Mouse (Mus musculus) forebrain, embryonic 12.5 days (tissue): Measurements from ENCODE around the gene Nup133. TPM values are rescaled to one million over a fixed set of nuclear protein-coding genes. Genes with fewer than 3 reads are reported as not detected.

Experiments used
- ATAC-seq: fragments of 200-750 bp; cut with Nextera tagmentation; 2 replicates; pipeline ENCODE4 v1.8.0; 2017; ENCODE audit warnings: moderate TSS enrichment; ENCODE audit not compliant: low FRiP score
- H3K27ac ChIP-seq: fragments of 300-500 bp; sonication (generic); 2 replicates; pipeline ENCODE4 v1.5.1; 2016; ENCODE audit warnings: mild to moderate bottlenecking
- H3K27me3 ChIP-seq: fragments of 300-500 bp; sonication (generic); 2 replicates; pipeline ENCODE4 v1.6.1; 2016; ENCODE audit warnings: mild to moderate bottlenecking
- H3K36me3 ChIP-seq: fragments of 300-500 bp; sonication (generic); replicated peaks from 2 replicates; pipeline ENCODE4 v1.6.1; 2016; ENCODE audit warnings: mild to moderate bottlenecking
- H3K4me1 ChIP-seq: fragments of 300-500 bp; sonication (generic); 2 replicates; pipeline ENCODE4 v1.6.1; 2016
- H3K4me2 ChIP-seq: fragments of 300-500 bp; sonication (generic); 2 replicates; pipeline ENCODE4 v1.6.1; 2016; ENCODE audit warnings: mild to moderate bottlenecking, moderate library complexity
- H3K4me3 ChIP-seq: fragments of 300-500 bp; sonication (generic); replicated peaks from 2 replicates; pipeline ENCODE4 v1.5.1; 2016; ENCODE audit warnings: mild to moderate bottlenecking
- H3K9ac ChIP-seq: fragments of 300-500 bp; sonication (generic); 2 replicates; pipeline ENCODE4 v1.6.1; 2016; ENCODE audit warnings: mild to moderate bottlenecking
- H3K9me3 ChIP-seq: fragments of 300-500 bp; sonication (generic); 2 replicates; pipeline ENCODE4 v1.6.1; 2016
- WGBS: fragments of 180-500 bp; shearing (Covaris S2); methylation state at CpG from one replicate; pipeline ENCODE4 v1.1.7; 2016; 5-methylcytosine and 5-hydroxymethylcytosine counted together
- polyA plus RNA-seq: library from polyadenylated mRNA; unstranded; fragments of >200 nt; fragmentation: Nextera tagmentation; extraction: Ambion mirVana; gene quantifications from 2 replicates; pipeline ENCODE4 v1.2.1, GENCODE M21; 2016

Nup133 gene
- polyA plus RNA-seq, 1 experiment from 2014 or later, result 50.3 TPM

DNA sequence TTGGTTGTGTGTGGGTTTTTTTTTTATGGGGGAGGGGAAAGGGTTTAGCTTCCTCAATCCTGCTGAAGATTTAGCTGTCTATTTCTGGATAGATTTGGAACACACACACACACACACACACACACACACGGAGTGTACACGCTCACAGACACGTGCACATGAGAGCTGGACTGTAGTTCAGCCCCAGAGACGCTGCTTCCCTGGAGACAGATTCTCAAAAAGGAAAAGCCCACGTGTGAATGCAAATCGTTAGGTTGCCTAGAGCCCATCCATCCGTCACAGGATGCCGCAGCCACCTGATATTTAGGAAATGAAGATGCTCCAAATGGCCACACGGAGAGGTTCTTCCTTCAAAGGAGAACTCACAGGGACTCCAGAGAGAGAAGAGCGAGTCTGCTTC, 68.8 kb downstream of the Nup133 start:
- H3K36me3 ChIP-seq, result no peaks in the 10 kb centered on the region
- H3K9me3 ChIP-seq, result no peaks in the 10 kb centered on the region
- peaks cover 11% of the 10 kb centered on the region for H3K27me3 ChIP-seq
- H3K4me1 ChIP-seq, result peaks cover 13% of the 10 kb centered on the region
- 66% methylated on average over 10 of the region's 10 CpGs for WGBS
- no peak overlapping the region for H3K4me3 ChIP-seq
- H3K4me2 ChIP-seq, result no peak overlapping the region
- no peak overlapping the region for H3K27ac ChIP-seq
- ATAC-seq, result no peak
- H3K9ac ChIP-seq, result no peak overlapping the region

DNA sequence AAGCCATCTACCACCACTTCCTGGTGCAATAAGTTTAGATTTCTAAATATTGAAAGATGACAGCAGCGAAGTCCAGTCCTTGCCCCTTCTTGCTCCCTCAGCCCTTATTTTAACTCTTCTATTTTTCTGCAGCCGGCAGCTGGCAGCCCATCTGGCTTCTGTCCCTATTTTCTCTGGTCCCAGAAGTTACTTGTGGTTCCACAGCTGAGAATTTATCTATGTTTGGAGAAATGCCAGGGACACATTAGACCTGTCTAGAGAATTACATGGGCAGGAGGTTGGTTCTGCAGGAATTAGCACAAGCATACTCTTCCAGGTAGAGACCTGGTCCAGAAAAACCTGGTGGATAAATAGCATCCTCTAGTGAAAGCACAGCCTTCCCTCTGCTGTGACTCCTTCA, 71.2 kb downstream of the Nup133 start:
- Histone ChIP-seq H3K4me1 (no peaks in the 10 kb centered on the region), H3K27me3 (no peaks in the 10 kb centered on the region; the same call in none of the 2 replicates), H3K27ac (no peak overlapping the region), H3K9me3 (no peaks in the 10 kb centered on the region), H3K4me2 (no peak overlapping the region), H3K36me3 (no peaks in the 10 kb centered on the region), H3K9ac (no peak overlapping the region), H3K4me3 (no peak overlapping the region)
- 81% methylated on average over 2 of the region's 2 CpGs for WGBS
- no peak for ATAC-seq

DNA sequence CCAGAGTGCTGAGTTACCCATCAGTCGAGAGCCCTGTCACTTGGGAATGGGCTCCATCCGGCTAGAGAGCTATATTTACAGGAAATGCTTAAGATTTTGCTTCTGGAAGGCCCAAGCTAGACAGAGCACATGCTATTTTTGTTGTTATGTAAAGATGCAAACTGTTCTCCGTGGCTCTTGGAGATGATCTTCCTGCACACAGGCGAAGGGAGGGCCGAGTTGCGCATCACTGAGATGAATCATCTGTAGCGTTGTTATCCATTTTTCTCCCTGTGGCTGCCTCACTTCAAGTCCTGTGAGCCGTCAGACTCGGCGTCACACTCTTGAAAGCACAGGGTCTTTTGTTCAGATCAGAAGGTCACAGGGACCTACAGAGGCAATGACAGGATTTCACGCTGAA, 74.7 kb downstream of the Nup133 start:
- H3K4me2 ChIP-seq, result no peak overlapping the region
- WGBS, result 84% methylated on average over 11 of the region's 11 CpGs
- H3K36me3 ChIP-seq, result no peaks in the 10 kb centered on the region
- H3K9ac ChIP-seq, result no peak overlapping the region
- no peak overlapping the region for H3K4me3 ChIP-seq
- no peak for ATAC-seq
- H3K27me3 ChIP-seq, result no peaks in the 10 kb centered on the region
- H3K9me3 ChIP-seq, result no peaks in the 10 kb centered on the region
- no peaks in the 10 kb centered on the region for H3K4me1 ChIP-seq
- H3K27ac ChIP-seq, result no peak overlapping the region

DNA sequence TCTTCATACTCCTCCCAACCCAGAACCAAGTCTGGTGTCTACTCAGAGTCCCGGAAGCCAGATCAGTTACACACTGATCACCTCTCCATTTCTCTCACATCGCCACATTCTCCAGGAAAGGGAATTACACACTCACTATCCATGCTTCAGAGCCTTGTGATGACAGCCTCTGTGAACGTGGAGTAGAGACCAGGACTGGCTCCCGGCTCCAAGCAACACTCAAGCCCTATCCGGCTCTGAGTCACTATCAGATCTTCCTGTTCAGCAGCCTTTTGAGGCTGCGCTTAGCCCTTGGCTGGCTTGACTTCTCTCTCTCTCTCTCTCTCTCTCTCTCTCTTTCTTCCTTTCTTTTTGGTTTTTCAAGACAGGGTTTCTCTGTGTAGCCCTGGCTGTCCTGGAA, 75.7 kb downstream of the Nup133 start:
- 86% methylated on average over 6 of the region's 6 CpGs for WGBS
- Histone ChIP-seq H3K27ac (no peak overlapping the region), H3K4me2 (no peak overlapping the region), H3K4me1 (no peaks in the 10 kb centered on the region), H3K27me3 (no peaks in the 10 kb centered on the region), H3K9me3 (no peaks in the 10 kb centered on the region), H3K4me3 (no peak overlapping the region), H3K9ac (no peak overlapping the region), H3K36me3 (no peaks in the 10 kb centered on the region)
- ATAC-seq, result no peak

DNA sequence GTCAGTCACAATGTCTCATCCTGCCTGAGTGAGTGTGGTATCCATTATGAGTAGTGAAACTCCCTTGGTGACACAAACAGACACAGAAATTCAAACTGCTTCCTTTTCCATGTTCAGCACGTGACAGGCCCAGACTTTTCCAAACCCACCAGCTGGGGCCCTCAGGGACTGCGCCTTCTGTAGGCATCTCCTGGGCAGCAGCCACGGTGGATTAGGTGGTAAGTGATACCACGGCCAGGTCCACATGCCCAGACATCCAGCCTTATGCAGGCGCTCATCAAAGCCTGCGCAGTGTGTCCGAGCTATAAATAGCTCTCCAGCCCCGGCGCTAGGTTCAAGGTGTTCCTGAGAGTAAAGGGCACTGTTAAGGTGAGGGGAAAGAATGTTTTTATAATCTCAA, 77.0 kb downstream of the Nup133 start:
- ATAC-seq, result no peak
- Histone ChIP-seq H3K4me2 (no peak overlapping the region), H3K9me3 (no peaks in the 10 kb centered on the region), H3K36me3 (no peaks in the 10 kb centered on the region), H3K4me1 (peaks cover 3% of the 10 kb centered on the region), H3K9ac (no peak overlapping the region), H3K27ac (no peak overlapping the region), H3K4me3 (no peak overlapping the region), H3K27me3 (no peaks in the 10 kb centered on the region)
- 85% methylated on average over 9 of the region's 9 CpGs for WGBS

DNA sequence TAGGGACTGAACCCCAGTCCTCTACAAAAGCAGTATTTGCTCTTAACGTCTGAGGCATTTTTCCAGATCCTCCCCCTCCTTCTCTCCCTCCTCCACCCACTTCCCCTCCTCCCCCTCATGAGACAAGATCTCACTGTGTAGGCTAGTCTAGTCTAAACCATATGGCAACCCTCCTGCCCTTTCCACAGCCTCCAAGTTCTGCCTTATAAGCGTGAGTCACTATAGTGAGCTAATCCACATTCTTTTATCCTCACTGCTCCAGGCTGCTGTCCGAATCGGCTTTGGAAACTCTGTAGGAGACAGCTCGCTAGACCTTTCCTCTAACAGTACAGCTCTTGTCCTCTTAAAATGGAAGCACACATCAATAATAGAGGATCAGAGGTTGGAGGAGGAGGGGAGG, 82.1 kb downstream of the Nup133 start:
- WGBS, result 18% methylated on average over 5 of the region's 5 CpGs
- Histone ChIP-seq H3K4me3 (no peak overlapping the region), H3K9me3 (no peaks in the 10 kb centered on the region), H3K4me2 (no peak overlapping the region), H3K36me3 (no peaks in the 10 kb centered on the region), H3K27me3 (peaks cover 15% of the 10 kb centered on the region), H3K9ac (no peak overlapping the region), H3K4me1 (peaks cover 10% of the 10 kb centered on the region), H3K27ac (no peak overlapping the region)
- ATAC-seq, result no peak

DNA sequence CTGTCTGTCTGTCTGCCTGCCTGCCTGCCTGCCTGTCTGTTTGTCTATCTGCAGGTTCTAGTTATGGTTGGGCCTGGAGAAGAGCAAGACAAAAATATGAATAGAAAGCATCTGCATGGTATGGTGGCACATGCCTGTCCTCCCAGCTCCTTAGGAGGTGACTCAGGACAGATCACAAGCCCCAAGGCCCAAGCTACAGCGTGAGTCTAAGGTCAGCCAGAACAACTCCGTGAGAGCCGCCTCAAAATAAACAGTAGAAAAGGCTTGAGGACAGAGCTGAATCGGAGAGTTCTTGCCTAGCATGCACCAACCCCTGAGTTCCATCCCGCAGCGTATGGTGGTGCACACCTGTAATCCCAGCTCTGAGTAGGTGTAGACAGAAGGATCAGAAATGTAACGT, 83.3 kb downstream of the Nup133 start:
- Histone ChIP-seq H3K9me3 (no peaks in the 10 kb centered on the region), H3K4me1 (peaks cover 10% of the 10 kb centered on the region), H3K27me3 (peaks cover 24% of the 10 kb centered on the region), H3K4me3 (no peak overlapping the region), H3K27ac (no peak overlapping the region), H3K36me3 (no peaks in the 10 kb centered on the region), H3K4me2 (no peak overlapping the region), H3K9ac (no peak overlapping the region)
- no peak for ATAC-seq
- WGBS, result 84% methylated on average over 7 of the region's 7 CpGs

DNA sequence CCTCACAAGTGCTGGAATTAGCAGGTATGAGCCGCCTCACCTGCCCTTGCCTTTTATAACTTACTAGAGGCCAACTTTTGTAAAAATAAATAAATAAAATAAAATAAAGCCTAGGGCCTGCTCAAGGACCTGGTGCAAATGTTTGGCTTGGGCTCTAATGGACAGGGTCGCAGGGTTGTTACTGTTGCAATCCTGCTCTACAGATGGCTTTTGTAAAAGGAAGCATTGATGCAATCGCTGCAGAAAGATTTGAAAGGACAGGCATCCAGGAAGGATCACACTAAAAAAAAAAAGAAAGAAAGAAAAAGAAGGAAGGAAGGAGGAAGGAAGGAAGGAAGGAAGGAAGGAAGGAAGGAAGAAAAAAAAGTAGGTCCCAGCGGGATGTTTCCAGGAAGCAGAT, 88.7 kb downstream of the Nup133 start:
- 82% methylated on average over 4 of the region's 4 CpGs for WGBS
- Histone ChIP-seq H3K27me3 (peaks cover 31% of the 10 kb centered on the region), H3K9ac (no peak overlapping the region), H3K4me2 (peak overlapping the region; percentile 89), H3K4me1 (peaks cover 20% of the 10 kb centered on the region), H3K27ac (no peak overlapping the region), H3K9me3 (no peaks in the 10 kb centered on the region), H3K4me3 (peak overlapping the region; percentile 96; the same call in 1 of the 2 replicates), H3K36me3 (no peaks in the 10 kb centered on the region)
- ATAC-seq, result no peak

DNA sequence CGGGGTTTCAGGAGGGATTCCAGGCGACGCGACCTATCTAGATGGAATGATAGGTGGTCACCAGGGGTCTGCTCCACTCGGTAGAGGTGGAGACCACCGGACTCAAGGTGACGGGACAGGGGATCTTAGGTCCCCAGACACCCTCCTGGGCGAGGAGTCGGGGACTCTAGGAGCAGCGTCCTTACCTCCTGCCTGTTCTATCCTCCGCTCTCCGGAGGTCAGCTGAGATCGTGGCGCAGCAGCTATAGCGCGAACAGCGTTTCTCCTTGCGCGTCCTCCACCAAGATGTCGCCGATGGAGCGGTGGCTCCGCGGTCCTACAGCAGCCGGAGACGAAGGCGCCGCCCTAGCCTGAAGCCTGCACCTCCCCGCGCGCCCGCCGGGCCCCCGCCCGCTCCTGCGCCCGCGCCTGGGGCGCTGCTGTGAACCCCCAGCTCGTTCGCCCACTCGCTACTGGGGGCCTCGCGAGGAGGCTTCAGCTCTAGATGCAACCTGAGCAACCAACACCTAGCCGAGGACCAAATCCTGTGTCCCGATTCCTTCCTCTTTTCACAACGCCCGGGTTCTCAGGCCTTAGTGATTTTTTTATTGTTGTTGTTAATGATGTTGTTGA, 89.3 kb downstream of the Nup133 start, which contains the start of gene Ccsap:
Gene Ccsap, minus strand, starts transcription at position 562 of the 612 bp plus-strand sequence.
- H3K9me3 ChIP-seq, result no peaks in the 10 kb centered on the region
- H3K27me3 ChIP-seq, result peaks cover 31% of the 10 kb centered on the region
- H3K27ac ChIP-seq, result peak within 1 kb of the TSS; percentile 79
- H3K4me1 ChIP-seq, result peaks cover 20% of the 10 kb centered on the region
- no peak; the same call in 1 of the 2 replicates for ATAC-seq
- H3K36me3 ChIP-seq, result no peaks in the 10 kb centered on the region
- H3K4me3 ChIP-seq, result peak within 1 kb of the TSS; percentile 96
- under 1% methylated on average over 48 of the region's 48 CpGs for WGBS
- H3K4me2 ChIP-seq, result peak within 1 kb of the TSS; percentile 89
- H3K9ac ChIP-seq, result peak within 1 kb of the TSS; percentile 86

DNA sequence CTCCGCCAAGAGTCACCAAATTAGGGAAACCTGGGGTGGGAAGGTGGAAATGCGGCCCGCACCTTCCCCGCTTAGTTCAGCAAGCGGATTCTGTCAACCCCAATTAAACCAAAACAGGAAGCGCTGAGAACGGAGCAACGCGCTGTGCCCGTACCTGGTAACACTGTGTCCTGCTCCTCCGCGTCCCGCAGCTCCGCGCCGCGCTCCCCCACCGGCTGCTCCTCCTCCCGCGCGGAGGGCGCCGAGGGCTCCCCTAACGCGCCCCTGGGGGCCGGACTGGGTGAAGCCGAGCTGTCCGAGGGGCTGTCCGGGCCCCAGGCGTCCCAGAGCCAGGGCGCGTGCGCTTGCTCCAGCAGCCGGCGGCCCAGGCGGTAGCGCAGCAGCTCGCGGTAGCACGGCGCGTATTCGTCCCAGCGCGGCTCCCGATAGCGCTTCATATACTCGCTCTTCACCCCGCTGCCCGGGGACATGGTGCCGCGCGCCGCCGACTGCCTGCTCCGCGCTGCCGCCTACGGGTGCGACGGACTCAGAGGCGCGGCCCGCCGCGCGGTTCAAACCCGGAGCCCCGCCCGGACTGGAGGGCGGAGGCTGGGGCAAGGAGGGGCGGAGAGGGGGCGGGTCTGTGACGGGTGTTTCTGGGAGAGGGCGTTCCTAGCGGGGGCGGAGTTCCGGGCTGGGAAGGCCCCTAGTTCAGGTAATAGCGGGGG, 90.0 kb downstream of the Nup133 start:
- WGBS, result 0% methylated on average over 66 of the region's 79 CpGs
- Histone ChIP-seq H3K9ac (peak overlapping the region; percentile 86), H3K36me3 (no peaks in the 10 kb centered on the region), H3K4me3 (peak overlapping the region; percentile 96), H3K27me3 (peaks cover 31% of the 10 kb centered on the region), H3K4me2 (peak overlapping the region; percentile 89), H3K9me3 (no peaks in the 10 kb centered on the region), H3K27ac (peak overlapping the region; percentile 79), H3K4me1 (peaks cover 19% of the 10 kb centered on the region)
- peak; percentile 95 for ATAC-seq

DNA sequence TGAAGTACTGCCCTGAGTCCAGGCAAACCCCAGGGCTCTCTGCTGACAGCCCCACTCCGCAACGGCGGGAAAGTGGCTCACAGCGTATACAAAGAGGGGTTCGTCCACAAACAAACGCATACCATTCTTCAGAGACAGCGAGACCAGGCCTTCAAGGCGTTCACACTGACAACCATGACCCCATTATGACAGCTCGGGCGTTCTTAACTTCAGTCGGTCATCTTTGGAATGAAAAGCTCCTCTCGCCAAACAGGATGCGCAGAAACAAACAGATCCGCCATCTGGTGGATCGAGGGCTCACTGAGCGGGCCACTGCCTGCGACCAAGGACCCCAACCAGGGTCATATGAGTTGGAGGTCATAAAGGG, 90.5 kb downstream of the Nup133 start:
- Histone ChIP-seq H3K9me3 (no peaks in the 10 kb centered on the region), H3K4me1 (peaks cover 15% of the 10 kb centered on the region), H3K27ac (0 out of 2 replicates have a peak overlapping the region, but pooled peaks have one; percentile 79), H3K4me3 (peak overlapping the region; percentile 96), H3K4me2 (peak overlapping the region; percentile 89), H3K9ac (peak overlapping the region; percentile 86), H3K27me3 (peaks cover 30% of the 10 kb centered on the region), H3K36me3 (no peaks in the 10 kb centered on the region)
- peak; percentile 21; the same call in 1 of the 2 replicates for ATAC-seq
- under 1% methylated on average over 17 of the region's 17 CpGs for WGBS

DNA sequence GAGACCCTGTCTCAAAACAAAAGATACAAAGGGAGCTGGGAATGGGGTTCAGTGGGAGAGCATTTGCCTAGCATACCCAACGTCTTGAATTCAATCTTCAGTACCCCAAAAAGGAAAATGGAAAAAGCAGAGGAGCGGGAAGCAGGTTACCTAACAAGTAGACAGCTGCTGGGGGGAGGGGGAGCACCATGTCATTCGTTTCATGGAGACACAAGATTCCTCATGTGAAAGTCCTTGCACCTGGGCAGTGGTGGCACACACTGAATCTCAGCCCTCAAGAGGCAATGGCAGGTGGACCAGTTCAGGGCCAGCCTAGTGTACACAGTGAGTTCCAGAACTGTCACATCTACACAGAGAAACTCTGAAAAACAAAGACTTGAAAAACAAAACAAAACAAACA, 91.7 kb downstream of the Nup133 start:
- H3K27me3 ChIP-seq, result peaks cover 21% of the 10 kb centered on the region
- H3K4me3 ChIP-seq, result peak overlapping the region; percentile 96; the same call in 1 of the 2 replicates
- no peaks in the 10 kb centered on the region for H3K9me3 ChIP-seq
- H3K4me2 ChIP-seq, result peak overlapping the region; percentile 89
- no peak for ATAC-seq
- no peak overlapping the region for H3K27ac ChIP-seq
- WGBS, result 65% methylated on average over 3 of the region's 3 CpGs
- peaks cover 15% of the 10 kb centered on the region for H3K4me1 ChIP-seq
- no peak overlapping the region for H3K9ac ChIP-seq
- H3K36me3 ChIP-seq, result no peaks in the 10 kb centered on the region
